Mouse (Mus musculus): ENCODE data around the gene Fyco1. TPM values are rescaled to one million over a fixed set of nuclear protein-coding genes. Genes with fewer than 3 reads are reported as not detected.

Gene Fyco1
- total and polyA plus RNA-seq, 3 experiments = 55.5 to 262 (median 251) TPM

- intact Hi-C loops (cut with DNase I) = no loop called here
- H3K27me3 ChIP-seq (ENCODE audit: control insufficient read depth, insufficient read depth, low read length) = no peaks in the 10 kb centered on the region
- TF ChIP-seq EP300 (IDR thresholded peaks at IDR 0.05; ENCODE audit: insufficient read depth, low read depth, low read length) = no peak
- no peak for DNase-seq
- 60% methylated on average over 1 of the region's 1 CpGs for WGBS
- H3K4me3 ChIP-seq = no peak overlapping the region
- no peaks in the 10 kb centered on the region for H3K79me2 ChIP-seq (replicated peaks; ENCODE audit: control insufficient read depth, insufficient read depth, low read length)
- no peak overlapping the region for H3K9ac ChIP-seq (ENCODE audit: low read depth, low read length)
- no peak overlapping the region for H3K27ac ChIP-seq
- H3K36me3 ChIP-seq (ENCODE audit: control insufficient read depth, insufficient read depth, low read length) = no peaks in the 10 kb centered on the region
- H3K4me1 ChIP-seq (ENCODE audit: control insufficient read depth, insufficient read depth, low read length) = peaks cover 1% of the 10 kb centered on the region
Observed at GRCm38 (mm10) chr9:123768443-123768842, 83.3 kb downstream of the Fyco1 start.

DNA sequence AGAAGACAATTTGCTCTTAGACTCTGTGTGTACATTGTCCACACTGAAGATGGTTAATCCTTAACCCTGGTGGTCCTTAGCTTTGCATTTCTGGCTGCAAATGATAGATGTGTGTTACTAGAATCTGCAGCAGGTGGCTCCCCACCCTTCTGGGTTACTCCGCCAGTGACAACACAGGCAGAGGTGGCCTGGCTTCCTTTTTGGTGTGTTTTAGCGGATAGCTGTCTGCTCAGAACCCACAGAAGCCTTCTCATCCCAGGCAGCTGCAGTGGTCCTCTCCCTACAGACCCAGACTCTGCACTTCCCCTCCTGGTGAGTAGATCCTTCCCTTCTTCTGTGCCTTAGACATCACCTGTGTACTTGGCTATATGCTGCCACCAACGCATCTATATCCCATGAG, 84.7 kb downstream of the Fyco1 start:
- Histone ChIP-seq H3K27me3 (ENCODE audit: control insufficient read depth, insufficient read depth, low read length) (no peaks in the 10 kb centered on the region), H3K36me3 (ENCODE audit: control insufficient read depth, insufficient read depth, low read length) (no peaks in the 10 kb centered on the region), H3K9ac (ENCODE audit: low read depth, low read length) (no peak overlapping the region), H3K4me1 (ENCODE audit: control insufficient read depth, insufficient read depth, low read length) (peaks cover 1% of the 10 kb centered on the region), H3K27ac (no peak overlapping the region), H3K79me2 (replicated peaks; ENCODE audit: control insufficient read depth, insufficient read depth, low read length) (no peaks in the 10 kb centered on the region), H3K4me3 (no peak overlapping the region)
- no peak for DNase-seq
- TF ChIP-seq CTCF (IDR thresholded peaks at IDR 0.05) = no peak
- TF ChIP-seq EP300 (IDR thresholded peaks at IDR 0.05; ENCODE audit: insufficient read depth, low read depth, low read length) = no peak
- TF ChIP-seq POLR2A (IDR thresholded peaks at IDR 0.05; ENCODE audit: insufficient read depth, low read depth, low read length) = no peak
- WGBS = 81% methylated on average over 3 of the region's 3 CpGs
- intact Hi-C loops (cut with DNase I) = no loop called here

- Histone ChIP-seq H3K79me2 (replicated peaks; ENCODE audit: control insufficient read depth, insufficient read depth, low read length) (no peaks in the 10 kb centered on the region), H3K4me1 (ENCODE audit: control insufficient read depth, insufficient read depth, low read length) (no peaks in the 10 kb centered on the region; the same call in 1 of the 2 replicates), H3K4me3 (no peak overlapping the region), H3K36me3 (ENCODE audit: control insufficient read depth, insufficient read depth, low read length) (no peaks in the 10 kb centered on the region), H3K27ac (no peak overlapping the region), H3K27me3 (ENCODE audit: control insufficient read depth, insufficient read depth, low read length) (no peaks in the 10 kb centered on the region), H3K9ac (ENCODE audit: low read depth, low read length) (no peak overlapping the region)
- 76% methylated on average over 3 of the region's 3 CpGs for WGBS
- no peak for TF ChIP-seq POLR2A (IDR thresholded peaks at IDR 0.05; ENCODE audit: insufficient read depth, low read depth, low read length)
- TF ChIP-seq CTCF (IDR thresholded peaks at IDR 0.05) = no peak
- TF ChIP-seq EP300 (IDR thresholded peaks at IDR 0.05; ENCODE audit: insufficient read depth, low read depth, low read length) = no peak
- intact Hi-C loops (cut with DNase I) = no loop called here
- no peak for DNase-seq
Observed at GRCm38 (mm10) chr9:123763771-123764170, 87.9 kb downstream of the Fyco1 start.

DNA sequence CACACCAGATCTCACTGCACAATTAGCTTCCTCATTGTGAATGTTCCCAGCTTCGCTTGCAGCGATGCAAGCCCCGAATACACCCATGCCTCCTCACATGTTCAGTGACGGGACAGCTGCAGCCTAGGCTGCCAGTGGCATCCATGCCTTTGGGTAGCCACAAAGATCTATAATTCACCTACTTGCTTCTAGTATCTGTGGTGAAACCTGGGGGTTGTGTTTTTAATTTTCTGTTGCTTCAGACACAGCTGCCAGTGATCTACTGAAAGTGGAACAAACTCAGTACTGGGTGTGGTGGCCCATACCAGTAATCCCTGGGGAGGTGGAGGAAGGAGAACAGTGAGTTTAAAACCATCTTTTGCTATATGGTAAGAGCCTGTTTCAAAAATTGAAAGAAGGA, 88.8 kb downstream of the Fyco1 start:
- H3K4me1 ChIP-seq (ENCODE audit: control insufficient read depth, insufficient read depth, low read length) = no peaks in the 10 kb centered on the region; the same call in 1 of the 2 replicates
- no peaks in the 10 kb centered on the region for H3K36me3 ChIP-seq (ENCODE audit: control insufficient read depth, insufficient read depth, low read length)
- no peak overlapping the region for H3K4me3 ChIP-seq
- WGBS = 77% methylated on average over 4 of the region's 4 CpGs
- H3K79me2 ChIP-seq (replicated peaks; ENCODE audit: control insufficient read depth, insufficient read depth, low read length) = no peaks in the 10 kb centered on the region
- no peak for TF ChIP-seq EP300 (IDR thresholded peaks at IDR 0.05; ENCODE audit: insufficient read depth, low read depth, low read length)
- no peak for TF ChIP-seq POLR2A (IDR thresholded peaks at IDR 0.05; ENCODE audit: insufficient read depth, low read depth, low read length)
- no peak for TF ChIP-seq CTCF (IDR thresholded peaks at IDR 0.05)
- H3K27ac ChIP-seq = peak overlapping the region; percentile 3; the same call in 1 of the 2 replicates
- peak; percentile 21 to 35 for DNase-seq
- no peaks in the 10 kb centered on the region for H3K27me3 ChIP-seq (ENCODE audit: control insufficient read depth, insufficient read depth, low read length)
- no peak overlapping the region for H3K9ac ChIP-seq (ENCODE audit: low read depth, low read length)
- intact Hi-C loops (cut with DNase I) = no loop called here

GRCm38 (mm10) chr9:123760806-123761205, 90.9 kb downstream of the Fyco1 start:
- no peaks in the 10 kb centered on the region; the same call in 1 of the 2 replicates for H3K4me1 ChIP-seq (ENCODE audit: control insufficient read depth, insufficient read depth, low read length)
- no peaks in the 10 kb centered on the region for H3K36me3 ChIP-seq (ENCODE audit: control insufficient read depth, insufficient read depth, low read length)
- no peak overlapping the region for H3K27ac ChIP-seq
- no peaks in the 10 kb centered on the region for H3K27me3 ChIP-seq (ENCODE audit: control insufficient read depth, insufficient read depth, low read length)
- WGBS = 89% methylated on average over 3 of the region's 3 CpGs
- no peak overlapping the region for H3K4me3 ChIP-seq
- no peak for DNase-seq
- no peaks in the 10 kb centered on the region for H3K79me2 ChIP-seq (replicated peaks; ENCODE audit: control insufficient read depth, insufficient read depth, low read length)
- H3K9ac ChIP-seq (ENCODE audit: low read depth, low read length) = no peak overlapping the region
- TF ChIP-seq POLR2A (IDR thresholded peaks at IDR 0.05; ENCODE audit: insufficient read depth, low read depth, low read length) (no peak), EP300 (IDR thresholded peaks at IDR 0.05; ENCODE audit: insufficient read depth, low read depth, low read length) (no peak), CTCF (IDR thresholded peaks at IDR 0.05) (no peak)
- intact Hi-C loops (cut with DNase I) = no loop called here

DNA sequence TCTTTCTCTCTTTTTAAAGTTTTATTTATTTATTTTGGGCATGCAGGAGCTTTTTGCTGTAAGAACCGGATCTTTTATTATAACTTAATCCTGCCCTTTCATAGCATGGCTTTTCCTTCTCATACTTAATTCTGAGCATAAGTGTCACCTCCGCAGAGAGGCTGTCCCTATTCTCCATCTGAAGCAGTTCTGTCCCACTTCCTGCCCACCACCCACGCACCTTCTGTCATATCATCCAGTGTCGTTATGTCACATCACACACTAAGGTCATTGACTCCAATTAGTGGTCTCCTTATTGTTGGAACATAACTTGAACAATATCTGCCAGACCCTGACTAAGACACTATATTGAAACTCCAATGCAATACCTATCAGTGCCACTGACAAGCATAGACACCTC, 93.1 kb downstream of the Fyco1 start:
- WGBS = 62% methylated on average over 4 of the region's 4 CpGs
- Histone ChIP-seq H3K4me1 (ENCODE audit: control insufficient read depth, insufficient read depth, low read length) (no peaks in the 10 kb centered on the region; the same call in 1 of the 2 replicates), H3K79me2 (replicated peaks; ENCODE audit: control insufficient read depth, insufficient read depth, low read length) (no peaks in the 10 kb centered on the region), H3K27me3 (ENCODE audit: control insufficient read depth, insufficient read depth, low read length) (no peaks in the 10 kb centered on the region), H3K4me3 (no peak overlapping the region), H3K9ac (ENCODE audit: low read depth, low read length) (no peak overlapping the region), H3K27ac (no peak overlapping the region), H3K36me3 (ENCODE audit: control insufficient read depth, insufficient read depth, low read length) (no peaks in the 10 kb centered on the region)
- no peak for DNase-seq
- TF ChIP-seq EP300 (IDR thresholded peaks at IDR 0.05; ENCODE audit: insufficient read depth, low read depth, low read length) (no peak), CTCF (IDR thresholded peaks at IDR 0.05) (no peak), POLR2A (IDR thresholded peaks at IDR 0.05; ENCODE audit: insufficient read depth, low read depth, low read length) (no peak)
- intact Hi-C loops (cut with DNase I) = no loop called here

Data from heart, adult 2 months (tissue).